Mouse (Mus musculus) E14TG2a.4 (cell line): ENCODE measurements around the gene Hyal2.
A peak's percentile ranks its signal among the peaks of the same experiment; 100 is the strongest.

ENCODE experiments used
- H3K27me3 ChIP-seq: 2 replicates; pipeline ENCODE4 v1.6.1; 2014; ENCODE audit warnings: low read length, control low read depth; ENCODE audit not compliant: insufficient read depth
- H3K36me3 ChIP-seq: 2 replicates; pipeline ENCODE4 v1.6.1; 2014; ENCODE audit warnings: low read length, control low read depth; ENCODE audit not compliant: insufficient read depth
- H3K4me1 ChIP-seq: replicated peaks from 2 replicates; pipeline ENCODE4 v1.6.1; 2014; ENCODE audit warnings: low read depth, low read length, control low read depth
- H3K4me3 ChIP-seq: replicated peaks from 2 replicates; pipeline ENCODE4 v1.5.1; 2014; ENCODE audit warnings: mild to moderate bottlenecking, low read length
- H3K9me3 ChIP-seq: 2 replicates; pipeline ENCODE4 v1.6.1; 2014; ENCODE audit warnings: low read length, control low read depth
- CTCF ChIP-seq: conservative IDR thresholded peaks from 2 replicates; pipeline ENCODE4 v1.5.1; 2014; ENCODE audit warnings: low read length
- NANOG ChIP-seq: IDR thresholded peaks from 2 replicates; pipeline ENCODE4 v1.6.1; 2014; ENCODE audit warnings: borderline replicate concordance, low read length, mixed read lengths
- POU5F1 ChIP-seq: IDR thresholded peaks from 2 replicates; pipeline ENCODE4 v1.6.1; 2014; ENCODE audit warnings: low read length, borderline replicate concordance

The Hyal2 gene

GRCm38 (mm10) chr9:107544196-107544700 lies 23.5 kb upstream of the Hyal2 start:
- peaks cover 74% of the 10 kb centered on the region for H3K4me1 ChIP-seq
- H3K9me3 ChIP-seq: no peaks in the 10 kb centered on the region
- TF ChIP-seq POU5F1 (no peak), CTCF (no peak), NANOG (no peak)
- no peak overlapping the region for H3K4me3 ChIP-seq
- H3K27me3 ChIP-seq: peaks cover 20% of the 10 kb centered on the region
- peaks cover 33% of the 10 kb centered on the region for H3K36me3 ChIP-seq

DNA sequence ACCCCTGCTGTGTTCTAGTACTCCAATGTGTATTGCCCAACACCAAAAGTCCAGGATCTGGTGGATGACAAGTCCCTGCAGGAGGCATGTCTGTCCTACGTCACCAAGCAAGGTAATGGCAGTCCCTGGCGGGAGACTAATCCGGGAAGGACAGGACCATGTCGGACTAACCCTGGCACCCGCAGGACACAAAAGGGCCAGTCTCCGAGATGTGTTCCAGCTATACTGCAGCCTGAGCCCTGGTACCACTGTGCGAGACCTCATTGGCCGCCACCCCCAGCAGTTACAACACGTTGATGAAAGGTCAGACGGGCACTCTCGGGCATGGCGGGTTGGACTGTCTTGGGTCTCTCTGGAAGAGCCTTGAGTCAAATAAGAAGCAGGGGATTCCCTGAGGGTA lies 23.0 kb upstream of the Hyal2 start:
- no peaks in the 10 kb centered on the region for H3K9me3 ChIP-seq
- H3K4me1 ChIP-seq: peaks cover 77% of the 10 kb centered on the region
- no peak overlapping the region for H3K4me3 ChIP-seq
- H3K36me3 ChIP-seq: peaks cover 28% of the 10 kb centered on the region
- peaks cover 25% of the 10 kb centered on the region for H3K27me3 ChIP-seq
- TF ChIP-seq NANOG (no peak), POU5F1 (no peak), CTCF (no peak)

GRCm38 (mm10) chr9:107545199-107545598 lies 22.5 kb upstream of the Hyal2 start:
- no peak for TF ChIP-seq NANOG
- TF ChIP-seq POU5F1: no peak
- TF ChIP-seq CTCF: no peak
- peaks cover 23% of the 10 kb centered on the region for H3K36me3 ChIP-seq
- peaks cover 29% of the 10 kb centered on the region for H3K27me3 ChIP-seq
- H3K4me3 ChIP-seq: no peak overlapping the region
- peaks cover 77% of the 10 kb centered on the region for H3K4me1 ChIP-seq
- H3K9me3 ChIP-seq: no peaks in the 10 kb centered on the region

DNA sequence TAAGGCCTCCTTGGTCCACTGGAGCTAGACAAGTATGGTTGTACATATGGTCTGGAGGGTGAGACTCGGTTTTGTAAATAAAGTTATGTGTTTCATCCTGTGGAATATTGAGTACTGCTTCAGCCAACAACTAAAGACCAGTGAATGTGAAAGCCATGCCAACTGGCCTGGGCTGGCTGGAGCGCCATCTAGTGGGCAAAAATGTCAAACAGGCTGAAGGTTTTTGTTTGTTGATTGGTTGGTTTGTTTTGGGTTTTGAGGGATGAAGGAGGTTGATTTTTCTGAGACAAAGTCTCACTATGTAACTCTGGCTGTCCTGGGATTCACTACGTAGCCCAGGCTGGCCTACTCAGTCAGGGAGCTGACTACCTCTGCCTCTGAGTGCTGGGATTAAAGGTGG lies 22.1 kb upstream of the Hyal2 start:
- Histone ChIP-seq H3K4me3 (no peak overlapping the region), H3K9me3 (no peaks in the 10 kb centered on the region), H3K4me1 (peaks cover 79% of the 10 kb centered on the region), H3K27me3 (peaks cover 33% of the 10 kb centered on the region), H3K36me3 (peaks cover 20% of the 10 kb centered on the region)
- TF ChIP-seq NANOG: no peak
- no peak for TF ChIP-seq POU5F1
- TF ChIP-seq CTCF: peak; percentile 92

GRCm38 (mm10) chr9:107547026-107547425 lies 20.7 kb upstream of the Hyal2 start, which contains the start of gene Zmynd10:
Gene Zmynd10, plus strand, starts transcription at chr9:107547298.
- Histone ChIP-seq H3K4me1 (peaks cover 81% of the 10 kb centered on the region), H3K4me3 (peak within 1 kb of the TSS; percentile 67), H3K27me3 (peaks cover 48% of the 10 kb centered on the region), H3K9me3 (no peaks in the 10 kb centered on the region), H3K36me3 (peaks cover 20% of the 10 kb centered on the region)
- TF ChIP-seq POU5F1 (no peak), NANOG (no peak), CTCF (no peak)

DNA sequence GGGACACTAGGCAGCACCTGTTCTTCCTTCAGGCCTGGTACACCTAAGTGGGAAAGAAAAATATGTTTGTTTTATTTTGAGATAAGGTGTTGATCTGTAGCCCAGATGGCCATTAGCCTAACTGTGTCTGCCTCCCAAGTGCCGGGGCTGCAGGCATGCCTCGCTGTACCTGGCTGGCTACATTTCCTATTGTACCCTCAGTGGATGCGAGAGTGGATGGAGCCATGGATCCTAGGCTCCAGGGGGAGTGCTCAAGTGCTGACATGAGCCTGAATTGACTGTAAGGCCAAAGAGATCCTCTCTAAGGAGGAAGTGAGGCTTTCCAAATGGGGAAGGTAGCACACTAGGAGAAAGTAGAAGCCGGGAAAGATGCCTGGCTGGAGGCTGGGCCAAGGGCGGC lies 19.8 kb upstream of the Hyal2 start:
- Histone ChIP-seq H3K36me3 (peaks cover 20% of the 10 kb centered on the region), H3K4me1 (peaks cover 82% of the 10 kb centered on the region), H3K27me3 (peaks cover 57% of the 10 kb centered on the region), H3K9me3 (no peaks in the 10 kb centered on the region), H3K4me3 (no peak overlapping the region)
- no peak for TF ChIP-seq POU5F1
- TF ChIP-seq CTCF: no peak
- no peak for TF ChIP-seq NANOG

DNA sequence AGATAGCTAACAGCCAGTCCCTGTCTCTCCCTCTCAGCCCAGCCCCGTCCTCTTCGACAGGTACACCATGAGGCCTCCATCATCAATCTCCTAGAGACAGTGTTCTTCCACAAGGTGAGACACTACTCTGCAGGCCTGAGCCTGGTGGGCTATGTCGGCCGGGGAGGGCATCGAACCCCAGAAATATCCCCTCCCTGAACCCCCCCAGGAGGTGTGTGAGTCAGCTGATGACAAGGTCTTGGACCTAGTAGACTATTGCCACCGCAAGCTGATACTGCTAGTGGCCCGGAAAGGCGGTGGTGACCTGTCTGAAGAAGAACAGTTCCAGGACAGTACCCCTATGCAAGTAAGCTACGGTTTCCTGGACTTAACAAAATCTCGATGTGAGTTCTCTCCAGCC lies 18.9 kb upstream of the Hyal2 start:
- Histone ChIP-seq H3K9me3 (no peaks in the 10 kb centered on the region), H3K36me3 (peaks cover 17% of the 10 kb centered on the region), H3K27me3 (peaks cover 64% of the 10 kb centered on the region), H3K4me3 (no peak overlapping the region), H3K4me1 (peaks cover 85% of the 10 kb centered on the region)
- TF ChIP-seq CTCF: no peak
- TF ChIP-seq POU5F1: no peak
- TF ChIP-seq NANOG: no peak

DNA sequence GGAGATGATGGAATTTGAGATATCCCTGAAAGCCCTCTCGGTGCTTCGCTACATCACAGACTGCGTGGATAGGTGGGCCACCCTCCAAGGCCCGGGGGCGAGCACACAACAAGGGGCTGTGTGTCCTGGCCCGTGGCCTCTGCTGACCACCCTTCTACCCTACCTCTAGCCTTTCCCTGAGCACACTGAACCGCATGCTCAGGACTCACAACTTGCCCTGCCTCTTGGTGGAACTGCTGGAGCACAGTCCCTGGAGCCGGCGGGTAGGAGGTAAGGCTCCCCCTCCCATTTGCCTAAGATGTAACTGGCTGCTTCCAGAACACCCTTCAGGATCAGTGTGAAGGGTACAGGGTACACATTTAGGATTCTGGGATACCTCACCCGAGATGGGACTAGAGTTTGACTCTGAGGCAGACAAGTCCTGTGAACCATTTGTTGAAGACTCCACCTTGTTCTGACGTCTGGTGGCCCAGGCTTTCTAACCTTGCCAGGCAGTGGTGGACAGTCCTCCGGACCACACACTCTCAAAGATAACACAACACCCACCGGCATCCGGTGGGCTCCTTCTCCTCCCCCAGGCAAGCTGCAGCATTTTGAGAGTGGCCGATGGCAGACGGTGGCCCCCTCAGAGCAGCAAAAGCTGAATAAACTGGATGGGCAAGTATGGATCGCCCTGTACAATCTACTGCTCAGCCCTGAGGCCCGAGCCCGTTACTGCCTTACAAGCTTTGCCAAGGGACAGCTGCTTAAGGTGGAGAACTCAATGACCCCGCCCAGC lies 18.3 kb upstream of the Hyal2 start:
- H3K27me3 ChIP-seq: peaks cover 64% of the 10 kb centered on the region
- TF ChIP-seq POU5F1 (no peak), CTCF (no peak), NANOG (no peak)
- H3K9me3 ChIP-seq: no peaks in the 10 kb centered on the region
- no peak overlapping the region for H3K4me3 ChIP-seq
- peaks cover 80% of the 10 kb centered on the region for H3K4me1 ChIP-seq
- peaks cover 10% of the 10 kb centered on the region for H3K36me3 ChIP-seq

DNA sequence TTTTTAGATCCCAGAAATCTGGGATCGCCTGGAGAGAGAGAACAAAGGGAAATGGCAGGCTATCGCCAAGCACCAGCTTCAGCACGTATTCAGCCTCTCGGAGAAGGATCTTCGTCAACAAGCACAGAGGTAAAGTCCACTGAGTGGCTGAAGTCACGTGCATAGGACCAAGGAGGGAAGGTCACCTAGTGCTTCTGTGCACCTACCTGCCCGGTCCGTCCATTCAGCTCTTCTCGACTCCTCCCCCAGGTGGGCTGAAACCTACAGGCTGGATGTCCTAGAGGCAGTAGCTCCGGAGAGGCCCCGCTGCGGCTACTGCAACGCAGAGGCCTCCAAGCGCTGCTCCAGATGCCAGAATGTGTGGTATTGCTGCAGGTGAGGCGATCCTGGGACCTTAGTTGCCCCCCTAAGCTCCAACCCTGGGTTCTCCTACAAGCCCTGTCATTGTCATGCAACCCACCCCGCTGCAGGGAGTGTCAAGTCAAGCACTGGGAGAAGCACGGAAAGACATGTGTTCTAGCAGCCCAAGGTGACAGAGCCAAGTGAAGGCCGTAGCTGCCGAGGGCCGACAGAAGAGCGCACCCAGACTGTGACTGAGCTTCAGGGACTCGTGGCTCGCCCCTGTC lies 17.1 kb upstream of the Hyal2 start:
- Histone ChIP-seq H3K4me1 (peaks cover 78% of the 10 kb centered on the region), H3K4me3 (peak overlapping the region; percentile 75), H3K36me3 (no peaks in the 10 kb centered on the region), H3K9me3 (no peaks in the 10 kb centered on the region), H3K27me3 (peaks cover 64% of the 10 kb centered on the region)
- TF ChIP-seq NANOG: no peak
- no peak; the same call in 1 of the 2 replicates for TF ChIP-seq POU5F1
